Mouse (Mus musculus) heart, postnatal 0 days (tissue): ENCODE measurements around the gene Tent5c. TPM values are rescaled to one million over a fixed set of nuclear protein-coding genes. Genes with fewer than 3 reads are reported as not detected.

Experiments used
- ATAC-seq: fragments of 200-750 bp; cut with Nextera tagmentation; 2 replicates; pipeline ENCODE4 v1.8.0; 2017; ENCODE audit warnings: low read depth, moderate number of reproducible peaks, moderate library complexity; ENCODE audit not compliant: insufficient read depth
- DNase-seq: peaks from one replicate; pipeline ENCODE4 v3.0.0-alpha.2; 2016; ENCODE audit warnings: low spot score
- H3K27ac ChIP-seq: fragments of 300-500 bp; sonication (generic); 2 replicates; pipeline ENCODE4 v1.5.1; 2014; ENCODE audit warnings: low read depth, mild to moderate bottlenecking
- H3K27me3 ChIP-seq: fragments of 300-500 bp; sonication (generic); 2 replicates; pipeline ENCODE4 v1.6.1; 2014; ENCODE audit warnings: low read length, mixed read lengths; ENCODE audit not compliant: control insufficient read depth, insufficient read depth
- H3K36me3 ChIP-seq: fragments of 300-500 bp; sonication (generic); replicated peaks from 2 replicates; pipeline ENCODE4 v1.6.1; 2014; ENCODE audit warnings: low read length, mixed read lengths; ENCODE audit not compliant: control insufficient read depth, insufficient read depth
- H3K4me1 ChIP-seq: fragments of 300-500 bp; sonication (generic); 2 replicates; pipeline ENCODE4 v1.6.1; 2014; ENCODE audit warnings: antibody characterized with exemption; ENCODE audit not compliant: control insufficient read depth, insufficient read depth
- H3K4me2 ChIP-seq: fragments of 300-500 bp; sonication (generic); 2 replicates; pipeline ENCODE4 v1.6.1; 2014; ENCODE audit warnings: low read depth, mild to moderate bottlenecking, low read length, moderate library complexity
- H3K4me3 ChIP-seq: fragments of 300-500 bp; sonication (generic); 2 replicates; pipeline ENCODE4 v1.5.1; 2014; ENCODE audit warnings: low read depth, low read length
- H3K9ac ChIP-seq: fragments of 300-500 bp; sonication (generic); replicated peaks from 2 replicates; pipeline ENCODE4 v1.6.1; 2014; ENCODE audit warnings: low read depth, low read length, mixed read lengths
- H3K9me3 ChIP-seq: fragments of 300-500 bp; sonication (generic); replicated peaks from 2 replicates; pipeline ENCODE4 v1.6.1; 2016; ENCODE audit warnings: low read length; ENCODE audit not compliant: control insufficient read depth
- CTCF ChIP-seq: IDR thresholded peaks from 2 replicates; pipeline ENCODE4 v1.5.1; 2016; ENCODE audit warnings: antibody characterized with exemption, control low read depth, low read depth
- EP300 ChIP-seq: IDR thresholded peaks from 2 replicates; pipeline ENCODE4 v1.6.1; 2016; ENCODE audit warnings: antibody characterized with exemption, low read depth
- WGBS: fragments of 180-500 bp; shearing (Covaris S2); extraction: QIAGEN DNeasy Blood & Tissue Kit; methylation state at CpG from one replicate; pipeline ENCODE4 v1.1.7; 2014; 5-methylcytosine and 5-hydroxymethylcytosine counted together
- polyA plus RNA-seq: library from polyadenylated mRNA; unstranded; fragments of >200 nt; fragmentation: Nextera tagmentation; extraction: Ambion mirVana; gene quantifications from 2 replicates; pipeline ENCODE4 v1.2.1, GENCODE M21; 2015
- total RNA-seq: library from RNA; depleted of rRNA; stranded (reverse); fragments of >200 nt; gene quantifications from 2 replicates; pipeline ENCODE4 v1.2.3, GENCODE M21; 2014; ENCODE audit warnings: low replicate concordance

The Tent5c gene
- total and polyA plus RNA-seq, 2 experiments from 2014 or later: 4.2 to 8.9 TPM

DNA sequence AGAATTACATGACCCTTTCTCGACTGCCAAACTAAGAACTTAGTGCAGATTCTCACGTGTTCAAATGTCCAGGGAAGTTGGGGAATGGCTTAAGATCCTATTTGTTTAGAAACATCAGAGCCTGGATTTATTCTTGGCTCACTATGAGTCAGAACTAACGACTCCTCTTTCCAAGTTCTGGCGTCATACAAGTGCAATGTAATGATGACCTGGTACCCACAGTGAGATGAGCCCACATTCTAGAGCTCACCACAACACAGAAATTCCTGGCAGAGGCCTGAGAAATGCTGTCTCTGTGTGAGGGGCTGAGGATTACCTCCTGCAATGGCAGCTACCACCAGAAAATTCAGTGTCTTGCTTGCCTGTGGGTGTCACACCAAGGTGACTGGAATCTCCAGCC lies 18.1 kb upstream of the Tent5c start:
- Histone ChIP-seq H3K4me2 (no peak overlapping the region), H3K4me3 (no peak overlapping the region), H3K9ac (no peak overlapping the region), H3K27ac (no peak overlapping the region), H3K9me3 (no peaks in the 10 kb centered on the region), H3K4me1 (no peaks in the 10 kb centered on the region), H3K36me3 (no peaks in the 10 kb centered on the region), H3K27me3 (no peaks in the 10 kb centered on the region)
- no peak for TF ChIP-seq CTCF
- no peak for TF ChIP-seq EP300
- 60% methylated on average over 4 of the region's 4 CpGs for WGBS
- no peak for ATAC-seq
- no peak for DNase-seq

DNA sequence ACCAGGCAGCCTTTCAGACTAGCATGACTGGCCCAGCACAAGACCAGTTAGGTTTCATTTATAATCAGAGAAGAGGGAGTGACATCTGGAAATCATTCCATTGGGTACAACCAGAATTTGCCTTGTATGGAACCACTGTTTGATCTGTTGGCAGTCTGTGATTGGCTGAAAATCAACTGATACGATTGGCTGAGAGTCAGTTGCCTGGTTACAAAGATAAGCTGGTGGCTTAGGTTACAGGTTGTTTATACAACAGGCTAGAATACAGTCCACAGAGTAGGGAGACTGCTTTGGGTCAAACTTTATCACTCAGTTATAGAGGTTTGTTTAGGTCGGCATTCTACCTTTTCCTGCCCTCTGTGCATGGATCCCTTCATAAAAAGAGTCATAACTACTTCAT lies 17.6 kb upstream of the Tent5c start:
- no peak overlapping the region for H3K9ac ChIP-seq
- no peaks in the 10 kb centered on the region for H3K27me3 ChIP-seq
- 53% methylated on average over 2 of the region's 2 CpGs for WGBS
- no peak for TF ChIP-seq CTCF
- TF ChIP-seq EP300: no peak
- ATAC-seq: no peak
- H3K27ac ChIP-seq: no peak overlapping the region
- no peak overlapping the region for H3K4me3 ChIP-seq
- no peaks in the 10 kb centered on the region for H3K4me1 ChIP-seq
- H3K36me3 ChIP-seq: no peaks in the 10 kb centered on the region
- H3K4me2 ChIP-seq: no peak overlapping the region
- no peaks in the 10 kb centered on the region for H3K9me3 ChIP-seq
- no peak for DNase-seq

DNA sequence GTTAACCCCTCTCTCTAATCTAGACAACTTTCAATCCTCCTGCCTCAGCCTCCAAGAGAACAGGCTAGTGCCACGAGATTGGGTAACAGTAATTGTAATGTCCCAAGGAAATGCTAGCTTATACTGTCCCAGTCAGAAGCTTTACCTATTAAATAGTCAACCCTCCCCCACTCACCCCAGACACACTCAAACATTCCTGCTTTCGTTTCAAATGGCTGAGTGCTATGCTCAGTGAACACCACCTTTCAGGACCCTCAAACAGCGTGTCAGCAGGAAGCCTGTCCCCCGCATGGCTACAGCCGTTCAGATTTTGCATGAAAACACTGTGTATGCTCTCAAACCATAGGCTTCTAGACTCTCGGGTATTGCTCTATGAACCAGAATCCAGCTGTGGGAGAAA lies 14.8 kb upstream of the Tent5c start:
- Histone ChIP-seq H3K9ac (no peak overlapping the region), H3K36me3 (no peaks in the 10 kb centered on the region), H3K27ac (no peak overlapping the region), H3K4me1 (no peaks in the 10 kb centered on the region), H3K9me3 (no peaks in the 10 kb centered on the region), H3K4me2 (no peak overlapping the region), H3K4me3 (no peak overlapping the region), H3K27me3 (no peaks in the 10 kb centered on the region)
- no peak for TF ChIP-seq EP300
- TF ChIP-seq CTCF: no peak
- ATAC-seq (no peak), DNase-seq (no peak)
- 76% methylated on average over 6 of the region's 6 CpGs for WGBS

- Histone ChIP-seq H3K27ac (no peak overlapping the region), H3K4me1 (no peaks in the 10 kb centered on the region), H3K9ac (no peak overlapping the region), H3K9me3 (no peaks in the 10 kb centered on the region), H3K36me3 (no peaks in the 10 kb centered on the region), H3K4me2 (no peak overlapping the region), H3K27me3 (no peaks in the 10 kb centered on the region), H3K4me3 (no peak overlapping the region)
- TF ChIP-seq EP300 (no peak), CTCF (no peak)
- 87% methylated on average over 6 of the region's 6 CpGs for WGBS
- ATAC-seq (no peak), DNase-seq (no peak)
These were observed 13.4 kb upstream of the Tent5c start for GRCm38 (mm10) chr3:100502516-100502915.

GRCm38 (mm10) chr3:100501899-100502298 lies 12.8 kb upstream of the Tent5c start:
- TF ChIP-seq CTCF: no peak
- Histone ChIP-seq H3K36me3 (no peaks in the 10 kb centered on the region), H3K9me3 (no peaks in the 10 kb centered on the region), H3K9ac (no peak overlapping the region), H3K4me2 (no peak overlapping the region), H3K27ac (no peak overlapping the region), H3K27me3 (no peaks in the 10 kb centered on the region), H3K4me1 (no peaks in the 10 kb centered on the region), H3K4me3 (no peak overlapping the region)
- ATAC-seq (no peak), DNase-seq (no peak)

DNA sequence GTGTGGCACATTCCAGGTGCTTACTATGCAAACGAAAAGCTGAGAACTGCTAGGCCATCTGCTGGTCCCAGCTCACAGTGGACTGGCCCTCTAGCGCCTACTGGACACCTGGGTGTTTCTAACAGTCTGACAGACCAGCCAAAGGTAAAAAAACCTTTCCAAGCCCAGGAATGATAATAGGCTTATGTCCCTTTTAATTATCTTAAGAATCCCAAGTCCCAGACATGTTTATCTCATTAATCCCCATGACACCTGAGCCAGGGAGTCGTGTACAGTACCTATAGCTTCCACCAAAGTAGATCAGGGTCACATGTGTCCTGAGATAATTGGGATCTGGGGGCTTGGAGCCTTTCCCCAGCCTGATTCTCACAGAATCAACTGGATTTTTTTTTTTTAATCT lies 7.0 kb upstream of the Tent5c start:
- H3K4me2 ChIP-seq: no peak overlapping the region
- DNase-seq (no peak), ATAC-seq (no peak)
- no peaks in the 10 kb centered on the region for H3K27me3 ChIP-seq
- H3K9me3 ChIP-seq: no peaks in the 10 kb centered on the region
- H3K9ac ChIP-seq: no peak overlapping the region
- no peak for TF ChIP-seq EP300
- no peak for TF ChIP-seq CTCF
- WGBS: 77% methylated on average over 3 of the region's 3 CpGs
- H3K4me1 ChIP-seq: no peaks in the 10 kb centered on the region
- no peak overlapping the region for H3K27ac ChIP-seq
- H3K4me3 ChIP-seq: no peak overlapping the region
- no peaks in the 10 kb centered on the region for H3K36me3 ChIP-seq
